Mouse (Mus musculus): ENCODE results near the gene Hist1h2ac. TPM values are rescaled to one million over a fixed set of nuclear protein-coding genes. Genes with fewer than 3 reads are reported as not detected.
"Not testable (repeated sequence)": the region's sequence is repeated elsewhere in the genome, so short reads cannot be mapped to it uniquely, and the experiment has no call there.

The Hist1h2ac gene
- polyA plus RNA-seq, 1 experiment: 0.59 TPM

GRCm38 (mm10) chr13:23708654-23709053 is 24.9 kb upstream of the Hist1h2ac start:
- peak overlapping the region; percentile 43; the same call in 1 of the 2 replicates for H3K27ac ChIP-seq (replicated peaks; ENCODE audit: low read depth, low read length)
- H3K4me3 ChIP-seq (ENCODE audit: insufficient read depth, low read depth, low read length): no peak overlapping the region
- H3K4me1 ChIP-seq (ENCODE audit: control insufficient read depth, insufficient read depth, insufficient read length, low read length): peaks cover 7% of the 10 kb centered on the region

DNA sequence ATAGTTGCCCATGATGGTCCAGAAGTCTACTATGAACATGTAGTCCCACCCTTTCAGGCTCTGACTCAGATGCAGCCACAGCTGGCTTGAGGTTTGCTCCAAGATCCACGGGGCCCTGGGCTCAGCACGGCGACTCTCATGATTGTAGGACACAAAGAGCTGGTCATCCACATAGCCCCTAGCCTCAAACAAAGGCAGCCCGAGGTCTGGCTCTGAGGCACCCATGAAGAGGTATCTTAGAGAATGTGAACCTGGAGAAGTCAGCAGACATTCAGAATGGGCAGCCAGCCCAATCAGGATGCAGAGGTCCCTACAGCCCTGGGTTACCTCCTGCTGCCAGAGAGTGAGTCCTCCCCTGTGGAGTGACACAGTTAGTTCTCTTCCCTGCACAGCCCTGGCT is 24.3 kb upstream of the Hist1h2ac start:
- no peak overlapping the region for H3K27ac ChIP-seq (replicated peaks; ENCODE audit: low read depth, low read length)
- no peak overlapping the region for H3K4me3 ChIP-seq (ENCODE audit: insufficient read depth, low read depth, low read length)
- H3K4me1 ChIP-seq (ENCODE audit: control insufficient read depth, insufficient read depth, insufficient read length, low read length): peaks cover 7% of the 10 kb centered on the region

- H3K4me1 ChIP-seq (ENCODE audit: control insufficient read depth, insufficient read depth, insufficient read length, low read length): peaks cover 7% of the 10 kb centered on the region
- no peak overlapping the region for H3K27ac ChIP-seq (replicated peaks; ENCODE audit: low read depth, low read length)
- no peak overlapping the region for H3K4me3 ChIP-seq (ENCODE audit: insufficient read depth, low read depth, low read length)
Observed at GRCm38 (mm10) chr13:23706771-23707170, 23.0 kb upstream of the Hist1h2ac start.

GRCm38 (mm10) chr13:23705751-23706356 is 22.1 kb upstream of the Hist1h2ac start:
- Histone ChIP-seq H3K4me3 (ENCODE audit: insufficient read depth, low read depth, low read length) (no peak overlapping the region), H3K4me1 (ENCODE audit: control insufficient read depth, insufficient read depth, insufficient read length, low read length) (peaks cover 7% of the 10 kb centered on the region), H3K27ac (replicated peaks; ENCODE audit: low read depth, low read length) (peak overlapping the region; percentile 29; the same call in 1 of the 2 replicates)

DNA sequence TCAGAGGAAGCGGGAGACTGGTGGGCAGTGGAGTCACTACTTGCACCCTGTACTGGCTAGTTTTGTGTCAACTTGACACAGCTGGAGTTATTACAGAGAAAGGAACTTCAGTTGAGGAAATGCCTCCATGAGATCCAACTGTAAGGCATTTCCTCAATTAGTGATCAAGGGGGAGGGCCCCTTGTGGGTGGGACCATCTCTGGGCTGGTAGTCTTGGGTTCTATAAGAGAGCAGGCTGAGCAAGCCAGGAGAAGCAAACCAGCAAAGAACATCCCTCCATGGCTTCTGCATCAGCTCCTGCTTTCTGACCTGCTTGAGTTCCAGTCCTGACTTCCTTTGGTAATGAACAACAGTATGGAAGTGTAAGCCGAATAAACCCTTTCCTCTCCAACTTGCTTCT is 19.1 kb upstream of the Hist1h2ac start:
- not testable (repeated sequence) for H3K4me3 ChIP-seq (ENCODE audit: insufficient read depth, low read depth, low read length); H3K4me1 ChIP-seq (ENCODE audit: control insufficient read depth, insufficient read depth, insufficient read length, low read length)
- H3K27ac ChIP-seq (replicated peaks; ENCODE audit: low read depth, low read length): 0 out of 2 replicates have a peak overlapping the region, but pooled peaks have one; percentile 25

- Histone ChIP-seq H3K4me1 (ENCODE audit: control insufficient read depth, insufficient read depth, insufficient read length, low read length) (0 out of 2 replicates have a peak, but pooled peaks cover 2% of the 10 kb centered on the region), H3K4me3 (ENCODE audit: insufficient read depth, low read depth, low read length) (no peak overlapping the region), H3K27ac (replicated peaks; ENCODE audit: low read depth, low read length) (0 out of 2 replicates have a peak overlapping the region, but pooled peaks have one; percentile 25)
Observed at GRCm38 (mm10) chr13:23702220-23702619, 18.5 kb upstream of the Hist1h2ac start.

DNA sequence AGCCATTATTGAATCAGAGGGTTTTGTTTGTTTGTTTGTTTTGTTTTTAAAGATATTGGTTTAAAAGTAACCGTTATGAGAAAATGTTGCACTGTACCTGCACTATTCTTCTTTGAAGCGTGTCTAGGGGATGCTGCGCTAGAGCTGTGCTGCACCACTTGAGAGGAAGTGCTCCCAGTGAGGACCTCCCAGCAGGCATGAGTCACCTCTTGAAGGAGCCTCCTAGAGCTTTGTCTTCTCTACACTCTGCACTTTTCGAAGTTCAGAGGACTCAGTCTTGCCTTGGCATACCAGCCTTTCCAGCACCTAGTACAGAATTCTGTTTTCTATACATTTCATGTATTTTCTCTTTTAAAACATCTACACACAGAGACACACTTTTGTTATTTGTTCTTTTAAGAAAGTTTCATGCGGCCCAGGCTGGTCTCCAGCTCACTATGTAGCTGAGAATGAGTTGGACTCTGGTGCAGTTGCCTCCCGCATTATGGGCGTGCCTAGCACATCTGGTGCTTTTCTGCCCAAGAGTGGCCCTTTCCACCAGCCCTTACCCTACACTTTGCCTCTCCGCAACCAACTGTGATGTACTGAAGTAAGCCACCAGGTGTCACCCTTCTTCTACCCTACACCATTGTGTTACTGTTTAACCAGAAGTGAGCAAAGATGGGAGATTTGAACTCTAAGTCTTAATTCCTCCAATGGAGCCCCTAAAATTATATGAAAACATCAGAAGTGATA is 17.2 kb upstream of the Hist1h2ac start:
- Histone ChIP-seq H3K4me1 (ENCODE audit: control insufficient read depth, insufficient read depth, insufficient read length, low read length) (0 out of 2 replicates have a peak, but pooled peaks cover 2% of the 10 kb centered on the region), H3K4me3 (ENCODE audit: insufficient read depth, low read depth, low read length) (no peak overlapping the region), H3K27ac (replicated peaks; ENCODE audit: low read depth, low read length) (no peak overlapping the region)

- no peak overlapping the region for H3K4me3 ChIP-seq (ENCODE audit: insufficient read depth, low read depth, low read length)
- H3K4me1 ChIP-seq (ENCODE audit: control insufficient read depth, insufficient read depth, insufficient read length, low read length): no peaks in the 10 kb centered on the region
- no peak overlapping the region for H3K27ac ChIP-seq (replicated peaks; ENCODE audit: low read depth, low read length)
Observed at GRCm38 (mm10) chr13:23699767-23700166, 16.0 kb upstream of the Hist1h2ac start.

DNA sequence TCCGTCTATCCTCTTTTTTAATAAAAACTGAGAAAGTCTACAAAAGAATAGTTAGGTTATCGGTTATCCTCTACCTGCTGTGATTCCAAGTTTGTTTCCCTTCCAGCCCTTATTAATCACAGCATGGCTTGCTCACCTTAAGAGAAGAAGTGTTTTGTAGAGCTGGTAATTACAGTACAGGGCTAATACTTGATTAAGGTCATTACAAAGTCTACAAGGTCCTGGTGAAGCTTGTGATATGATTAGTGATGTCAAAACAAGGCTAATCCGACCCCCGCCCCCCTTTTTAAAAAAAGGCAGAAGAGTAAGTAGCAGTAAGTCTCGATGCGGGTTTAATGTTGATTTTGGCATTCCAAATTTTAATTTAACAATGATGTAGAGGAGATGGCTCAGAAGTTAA is 15.2 kb upstream of the Hist1h2ac start:
- Histone ChIP-seq H3K4me1 (ENCODE audit: control insufficient read depth, insufficient read depth, insufficient read length, low read length) (no peaks in the 10 kb centered on the region), H3K27ac (replicated peaks; ENCODE audit: low read depth, low read length) (no peak overlapping the region), H3K4me3 (ENCODE audit: insufficient read depth, low read depth, low read length) (no peak overlapping the region)

DNA sequence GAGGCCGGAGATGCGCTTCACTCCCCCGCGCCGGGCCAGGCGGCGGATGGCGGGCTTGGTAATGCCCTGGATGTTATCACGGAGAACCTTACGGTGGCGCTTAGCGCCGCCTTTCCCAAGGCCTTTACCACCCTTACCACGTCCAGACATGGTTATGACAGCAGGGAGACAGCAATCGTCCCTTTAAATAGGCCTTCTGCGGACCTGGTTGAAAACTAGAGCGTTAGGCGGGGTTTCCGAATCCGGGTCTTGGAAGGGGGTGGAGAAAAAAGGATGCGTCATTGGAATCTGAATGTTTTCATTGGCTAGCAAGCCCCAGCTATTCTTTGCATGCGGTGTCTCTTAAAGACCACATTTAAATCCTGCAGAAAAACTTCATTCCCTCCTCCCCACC is 14.5 kb upstream of the Hist1h2ac start, which contains the start of gene Hist1h4c:
Hist1h4c (minus strand) TSS at position 155 of the 394 bp plus-strand sequence.
- H3K4me3 ChIP-seq (ENCODE audit: insufficient read depth, low read depth, low read length): peak within 1 kb of the TSS; percentile 50
- peak within 1 kb of the TSS; percentile 16; the same call in 1 of the 2 replicates for H3K27ac ChIP-seq (replicated peaks; ENCODE audit: low read depth, low read length)
- no peaks in the 10 kb centered on the region for H3K4me1 ChIP-seq (ENCODE audit: control insufficient read depth, insufficient read depth, insufficient read length, low read length)

- peak overlapping the region; percentile 16; the same call in 1 of the 2 replicates for H3K27ac ChIP-seq (replicated peaks; ENCODE audit: low read depth, low read length)
- peak overlapping the region; percentile 50 for H3K4me3 ChIP-seq (ENCODE audit: insufficient read depth, low read depth, low read length)
- H3K4me1 ChIP-seq (ENCODE audit: control insufficient read depth, insufficient read depth, insufficient read length, low read length): no peaks in the 10 kb centered on the region
Observed at GRCm38 (mm10) chr13:23697491-23698299, 13.9 kb upstream of the Hist1h2ac start.

DNA sequence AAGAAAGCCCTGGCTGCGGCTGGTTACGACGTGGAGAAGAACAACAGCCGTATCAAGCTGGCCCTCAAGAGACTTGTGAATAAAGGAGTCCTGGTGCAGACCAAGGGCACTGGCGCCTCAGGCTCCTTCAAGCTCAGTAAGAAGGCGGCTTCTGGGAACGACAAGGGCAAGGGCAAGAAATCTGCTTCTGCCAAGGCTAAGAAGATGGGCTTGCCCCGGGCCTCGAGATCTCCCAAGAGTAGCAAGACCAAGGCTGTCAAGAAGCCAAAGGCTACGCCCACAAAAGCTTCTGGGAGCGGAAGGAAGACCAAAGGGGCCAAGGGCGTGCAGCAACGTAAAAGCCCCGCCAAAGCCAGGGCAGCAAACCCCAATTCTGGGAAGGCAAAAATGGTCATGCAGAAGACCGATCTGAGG is 12.3 kb upstream of the Hist1h2ac start:
- H3K4me1 ChIP-seq (ENCODE audit: control insufficient read depth, insufficient read depth, insufficient read length, low read length): no peaks in the 10 kb centered on the region
- H3K27ac ChIP-seq (replicated peaks; ENCODE audit: low read depth, low read length): no peak overlapping the region; the same call in 1 of the 2 replicates
- peak overlapping the region; percentile 1; the same call in 1 of the 2 replicates for H3K4me3 ChIP-seq (ENCODE audit: insufficient read depth, low read depth, low read length)

DNA sequence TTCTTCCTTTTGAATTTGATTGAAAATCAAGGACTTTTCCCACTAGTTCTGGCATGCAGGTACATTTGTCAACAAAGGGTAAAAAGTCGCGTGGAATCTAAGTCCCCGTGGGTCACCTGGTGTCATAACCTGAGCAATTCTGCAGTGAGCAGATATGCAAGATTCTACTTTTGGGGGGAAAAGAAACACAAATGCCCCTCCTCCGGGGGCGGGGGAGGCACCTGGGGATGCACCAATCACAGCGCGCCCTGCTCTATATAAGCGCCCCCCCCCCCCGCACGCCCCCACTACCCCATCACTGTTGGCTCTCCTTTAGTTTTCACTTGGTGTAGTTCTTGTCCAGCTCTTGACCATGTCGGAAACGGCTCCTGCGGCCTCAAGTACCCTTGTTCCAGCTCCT is 11.8 kb upstream of the Hist1h2ac start, which contains the start of gene Hist1h1t:
Hist1h1t (plus strand) TSS at position 301 of the 400 bp plus-strand sequence.
- Histone ChIP-seq H3K27ac (replicated peaks; ENCODE audit: low read depth, low read length) (no peak within 1 kb of the TSS; the same call in 1 of the 2 replicates), H3K4me3 (ENCODE audit: insufficient read depth, low read depth, low read length) (peak within 1 kb of the TSS; percentile 1; the same call in 1 of the 2 replicates), H3K4me1 (ENCODE audit: control insufficient read depth, insufficient read depth, insufficient read length, low read length) (no peaks in the 10 kb centered on the region; the same call in 1 of the 2 replicates)

GRCm38 (mm10) chr13:23694956-23695355 is 11.2 kb upstream of the Hist1h2ac start:
- no peaks in the 10 kb centered on the region; the same call in 1 of the 2 replicates for H3K4me1 ChIP-seq (ENCODE audit: control insufficient read depth, insufficient read depth, insufficient read length, low read length)
- no peak overlapping the region for H3K4me3 ChIP-seq (ENCODE audit: insufficient read depth, low read depth, low read length)
- no peak overlapping the region for H3K27ac ChIP-seq (replicated peaks; ENCODE audit: low read depth, low read length)
